Mouse (Mus musculus): ENCODE measurements around the gene Pias3.
"Not testable (repeated sequence)": the region's sequence is repeated elsewhere in the genome, so short reads cannot be mapped to it uniquely, and the experiment has no call there.

Pias3 gene

DNA sequence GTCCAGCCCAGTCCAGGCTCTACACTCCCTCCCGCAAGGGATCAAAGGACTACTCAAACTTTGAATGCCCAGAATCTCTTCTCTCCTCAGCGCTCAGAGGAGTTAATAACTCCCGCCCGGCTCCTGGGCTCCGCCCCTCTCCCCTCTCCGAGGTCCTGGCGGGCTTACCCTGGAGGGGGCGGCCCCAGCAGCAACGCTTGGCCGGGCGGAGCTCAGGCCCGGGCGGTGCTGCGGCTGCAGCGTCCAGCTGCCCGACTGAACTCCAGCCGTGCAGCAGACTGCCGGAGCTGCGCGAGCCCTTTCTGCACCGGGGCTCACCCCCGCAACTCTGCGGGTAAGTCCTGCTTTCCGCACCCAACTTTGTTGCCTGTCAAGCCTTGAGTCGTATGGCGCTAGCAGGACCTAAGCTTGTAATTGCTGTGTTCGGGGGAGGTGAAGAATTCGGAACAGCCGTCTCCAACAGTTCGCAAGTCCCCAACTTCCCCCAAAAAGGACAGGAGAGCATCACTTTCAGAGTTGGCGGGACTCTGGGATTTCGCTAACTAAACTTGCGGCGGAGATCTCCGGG lies at the start of gene Pias3:
TSS of gene Pias3 (plus strand) at position 187 of the 568 bp plus-strand sequence.
- DNase-seq = peak; percentile 95

DNA sequence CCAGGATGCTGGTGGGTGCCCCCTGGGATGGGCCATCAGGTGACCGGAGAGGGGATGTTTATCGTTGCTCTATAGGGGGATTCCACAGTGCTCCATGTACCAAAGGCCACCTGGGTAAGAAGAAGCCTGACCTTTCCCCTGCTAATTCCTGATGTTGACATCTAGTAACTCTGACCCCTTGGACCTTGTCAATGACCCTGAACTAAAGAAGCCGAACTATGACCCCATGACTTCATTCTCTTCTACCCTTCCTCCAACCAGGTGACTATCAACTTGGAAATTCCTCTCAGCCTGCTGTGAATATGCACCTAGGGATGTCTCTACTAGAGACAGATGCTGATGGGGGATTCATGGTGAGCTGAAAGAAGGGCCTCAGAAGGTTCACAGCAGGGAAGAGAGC lies 48.8 kb upstream of the Pias3 start:
- no peak for DNase-seq

DNA sequence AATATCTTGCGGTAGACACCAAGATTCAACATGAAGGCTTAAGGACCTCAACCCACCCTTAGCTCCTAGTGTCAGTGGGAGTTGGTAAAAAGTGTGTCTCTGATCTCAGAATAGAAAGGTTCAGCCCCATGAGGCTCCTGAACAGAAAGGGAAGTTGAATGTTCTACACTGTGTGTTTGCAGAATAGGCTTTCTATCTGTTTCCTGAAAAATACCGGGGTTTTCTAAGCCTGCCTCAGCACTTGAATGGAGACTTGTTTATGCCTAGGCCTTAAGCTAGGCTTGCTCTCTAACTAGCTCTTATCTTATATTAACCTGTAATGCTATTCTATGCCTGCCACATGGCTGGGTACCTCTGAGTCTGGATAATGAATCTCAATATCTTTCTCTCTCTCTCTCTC lies 35.3 kb upstream of the Pias3 start:
- no peak for DNase-seq

DNA sequence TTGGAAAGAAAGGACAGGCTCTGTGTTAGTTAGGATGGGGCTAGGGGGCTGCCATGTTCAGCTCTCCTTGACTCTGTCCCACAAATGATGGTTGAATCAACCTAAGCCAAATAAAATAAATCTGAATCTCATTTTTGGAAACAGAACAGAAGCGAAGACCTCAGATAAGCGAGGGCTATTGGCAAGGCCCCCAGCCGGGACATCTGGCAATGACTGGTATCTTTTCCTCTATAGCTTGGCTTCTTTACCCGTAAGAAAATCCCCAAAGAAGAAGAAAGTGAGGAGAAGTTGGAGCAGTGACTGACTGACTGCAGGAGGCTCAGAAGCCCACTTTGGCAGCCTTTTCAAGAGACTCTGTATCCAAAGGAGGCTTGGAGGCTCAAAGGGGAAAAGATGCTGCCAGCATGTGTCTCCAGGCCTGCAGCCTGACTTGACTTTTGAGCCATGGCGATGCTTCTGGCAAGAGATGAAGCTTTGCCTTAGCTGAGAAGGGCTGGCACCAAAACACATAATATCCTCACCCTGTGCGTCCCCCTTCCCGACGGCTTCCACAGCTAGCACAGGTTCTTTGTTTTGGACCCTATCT lies 33.4 kb upstream of the Pias3 start:
- DNase-seq = no peak

DNA sequence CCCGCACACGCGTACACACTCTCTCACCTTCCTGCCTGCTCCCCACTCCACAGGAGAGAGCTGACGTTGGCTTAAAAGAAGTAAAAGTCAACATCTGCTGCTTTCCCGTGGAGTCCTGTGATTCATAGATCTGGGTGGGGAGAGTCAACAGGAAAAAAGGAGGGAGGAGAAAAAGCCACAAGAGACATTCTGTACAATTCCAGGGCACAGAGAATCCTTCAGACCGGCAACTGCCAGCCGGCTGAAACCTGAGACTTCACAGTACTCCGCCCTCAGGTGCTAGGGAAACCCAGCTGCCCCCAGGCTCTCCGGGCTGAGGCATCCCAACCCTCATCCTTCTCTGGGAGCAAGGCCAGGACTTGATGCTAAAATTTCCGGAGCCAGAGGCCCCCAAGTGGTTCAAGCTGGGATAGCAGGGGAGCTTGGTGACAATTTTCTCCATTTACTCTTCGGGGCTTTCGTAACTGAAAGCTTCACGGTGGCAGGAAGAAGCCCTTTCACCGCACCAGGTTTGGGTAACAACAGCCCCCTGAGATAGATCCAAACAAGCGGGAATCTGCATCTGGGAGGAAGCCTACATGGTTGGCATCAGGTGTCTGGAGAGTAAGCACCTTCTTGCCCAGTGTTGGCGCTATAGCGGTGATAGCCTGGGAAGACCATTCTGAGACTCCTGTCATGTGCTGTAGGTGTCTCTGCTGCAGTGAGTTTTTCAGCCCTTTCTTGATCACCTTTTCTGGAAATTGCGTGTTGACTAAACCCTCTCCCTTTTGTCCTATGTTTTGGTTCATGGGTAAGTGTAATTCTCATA lies 32.5 kb upstream of the Pias3 start:
- peak; percentile 89 for DNase-seq

DNA sequence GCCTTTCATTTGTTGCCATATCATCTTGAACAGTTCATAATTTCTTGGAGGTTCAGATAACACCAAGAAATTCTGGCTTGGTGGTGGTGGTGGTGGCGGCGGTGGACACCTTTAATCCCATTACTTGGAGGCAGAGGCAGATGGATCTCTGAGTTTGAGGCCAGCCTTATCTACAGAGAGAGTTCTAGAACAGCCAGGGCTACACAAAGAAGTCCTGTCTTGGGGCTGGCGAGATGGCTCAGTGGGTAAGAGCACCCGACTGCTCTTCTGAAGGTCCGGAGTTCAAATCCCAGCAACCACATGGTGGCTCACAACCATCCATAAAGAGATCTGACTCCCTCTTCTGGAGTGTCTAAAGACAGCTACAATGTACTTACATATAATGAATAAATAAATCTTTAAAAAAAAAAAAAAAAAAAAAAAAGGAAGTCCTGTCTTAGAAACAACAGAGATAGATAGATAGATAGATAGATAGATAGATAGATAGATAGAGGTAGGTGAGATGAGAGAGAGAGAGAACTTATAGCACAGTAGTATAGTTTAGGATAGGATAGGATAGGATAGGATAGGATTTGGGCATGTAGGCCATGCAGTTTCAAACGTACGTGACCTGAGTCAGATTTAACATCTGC lies 30.3 kb upstream of the Pias3 start:
- DNase-seq = not testable (repeated sequence)

DNA sequence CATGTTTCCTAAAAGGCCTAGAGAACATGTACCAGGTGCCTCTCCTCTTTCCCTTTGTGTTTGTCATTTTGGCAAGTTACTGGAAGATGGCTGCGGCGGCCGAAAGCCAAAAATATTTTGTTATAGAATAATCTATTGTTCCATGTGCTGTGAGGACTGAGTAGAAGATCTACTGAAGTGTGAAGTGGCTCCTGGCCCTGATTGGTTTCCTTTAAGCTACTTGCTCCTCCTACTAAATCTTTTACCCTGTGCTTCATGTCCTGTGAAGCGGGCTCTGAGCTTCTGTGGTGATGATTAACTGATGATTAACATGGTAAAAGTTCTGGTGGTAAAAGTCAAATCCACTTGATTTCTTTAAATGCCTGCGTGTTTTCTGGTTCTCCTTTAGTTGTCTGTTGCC lies 29.3 kb upstream of the Pias3 start:
- no peak for DNase-seq

DNA sequence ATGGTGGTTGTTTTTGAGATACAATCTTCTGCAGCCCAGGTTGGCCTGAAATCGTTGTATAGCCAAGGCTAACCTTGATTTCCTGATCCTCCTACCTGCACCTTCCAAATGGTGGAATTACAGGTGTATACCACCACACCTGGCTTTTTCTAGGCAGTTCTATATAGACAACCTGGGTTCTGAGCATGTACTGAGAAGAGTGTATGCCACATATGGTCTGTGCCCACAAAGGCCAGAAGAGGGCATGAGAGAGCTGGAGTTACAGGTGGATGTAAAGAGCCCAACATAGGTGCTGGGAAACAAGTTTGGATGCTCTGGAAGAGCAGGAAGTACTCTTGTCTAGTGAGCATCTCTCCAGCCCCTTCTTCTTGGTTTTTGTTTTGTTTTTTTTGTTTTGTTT lies 28.9 kb upstream of the Pias3 start:
- no peak for DNase-seq

DNA sequence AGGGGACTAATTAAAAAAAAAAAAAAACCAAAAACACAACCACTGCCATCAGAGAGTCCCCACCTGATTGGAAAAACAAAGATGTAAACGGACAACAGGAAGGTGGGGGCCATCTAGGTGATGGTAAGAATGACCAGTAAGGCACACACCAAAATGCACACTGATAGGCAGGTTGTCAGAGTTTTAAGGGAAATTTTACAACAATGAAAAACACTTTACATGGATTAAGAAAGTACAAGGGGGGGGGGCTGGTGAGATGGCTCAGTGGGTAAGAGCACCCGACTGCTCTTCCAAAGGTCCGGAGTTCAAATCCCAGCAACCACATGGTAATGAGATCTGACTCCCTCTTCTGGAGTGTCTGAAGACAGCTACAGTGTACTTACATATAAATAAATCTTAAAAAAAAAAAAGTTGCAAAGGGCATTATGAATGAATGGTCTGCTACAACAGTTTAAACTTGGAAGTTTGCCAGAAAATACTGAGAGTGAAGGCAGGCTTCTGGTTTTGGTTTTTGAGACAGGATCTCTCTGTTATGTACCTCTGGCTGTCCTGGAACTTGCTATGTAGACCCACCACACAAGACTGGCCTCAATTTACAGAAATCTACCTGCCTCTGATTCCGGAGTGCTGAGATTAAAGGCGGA lies 27.6 kb upstream of the Pias3 start:
- no peak for DNase-seq

DNA sequence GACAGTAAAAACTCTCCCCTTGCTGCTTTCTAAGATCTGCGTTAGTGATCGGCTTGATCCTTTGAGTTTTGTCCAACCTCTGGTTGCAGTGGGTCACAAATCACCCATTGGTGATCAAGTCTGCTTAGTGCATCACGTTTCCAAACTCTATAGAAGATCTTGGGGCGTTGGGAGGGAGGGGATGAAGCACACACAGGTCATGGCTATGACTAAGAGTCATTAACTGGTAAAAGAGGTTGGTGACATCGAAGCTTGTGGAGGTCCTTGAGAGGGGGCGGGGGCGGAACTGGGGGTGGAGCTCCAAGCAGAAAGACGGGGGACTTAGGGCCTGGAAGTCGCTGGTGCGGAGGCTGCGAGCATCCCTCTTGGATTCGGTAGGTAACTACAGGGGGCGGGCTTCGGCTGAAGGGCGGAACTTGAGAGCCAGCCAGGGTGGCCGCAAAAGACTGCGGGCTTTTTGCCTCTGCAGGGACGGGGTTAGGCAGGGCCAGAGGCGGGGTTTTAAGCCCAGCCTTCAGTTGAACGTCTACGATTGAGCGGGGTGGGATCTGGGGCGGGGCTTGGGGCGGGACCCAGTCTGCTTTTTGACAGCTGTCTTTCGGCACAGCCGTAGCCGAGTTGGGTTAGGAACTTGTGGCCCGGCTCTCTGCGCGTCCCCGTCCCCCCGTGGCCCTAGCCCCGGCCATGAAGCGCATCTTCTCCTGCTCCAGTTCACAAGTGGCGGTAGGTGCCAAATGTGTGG lies 26.3 kb upstream of the Pias3 start, which contains the start of gene Ankrd35:
TSS of gene Ankrd35 (plus strand) at position 405 of the 742 bp plus-strand sequence.
- peak; percentile 92 for DNase-seq

DNA sequence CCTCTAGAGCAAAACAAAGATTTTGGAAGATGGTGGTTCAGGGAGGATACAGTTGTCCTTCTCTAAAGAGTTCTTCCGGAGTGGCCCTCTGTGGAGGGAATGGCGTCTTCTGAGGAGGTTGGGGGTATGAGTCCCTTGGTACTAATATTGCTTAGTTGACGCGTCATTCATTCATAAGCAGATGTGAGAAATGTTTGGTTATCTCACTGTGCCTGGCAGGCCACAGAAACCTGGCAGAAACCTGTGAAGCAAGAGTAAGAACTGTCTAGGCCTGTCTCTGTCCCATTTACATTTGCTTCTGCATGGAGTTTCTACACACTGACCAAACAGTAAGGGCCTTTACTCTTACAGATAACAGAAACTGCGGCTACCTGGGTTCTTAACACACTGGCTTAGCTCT lies 24.7 kb upstream of the Pias3 start:
- no peak for DNase-seq

DNA sequence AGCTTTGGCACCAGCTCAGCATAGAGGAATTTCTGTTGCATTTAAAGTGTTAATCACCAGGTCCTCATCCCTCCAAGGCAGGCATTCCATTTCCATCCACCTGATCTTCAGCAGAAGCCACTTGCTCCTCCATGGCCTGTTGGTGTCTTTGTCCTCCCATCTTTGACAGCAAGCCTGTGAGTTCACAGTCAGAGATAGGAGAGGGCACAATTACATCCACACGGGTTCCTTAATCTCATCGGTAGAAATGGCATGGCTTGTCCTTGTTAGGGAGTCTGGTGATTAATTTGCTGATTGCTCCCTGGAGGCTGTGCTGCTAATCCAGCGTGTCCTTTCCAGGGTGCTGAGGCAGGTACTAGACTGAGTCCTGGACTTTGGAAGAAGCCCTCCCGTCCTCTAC lies 22.7 kb upstream of the Pias3 start:
- DNase-seq = no peak

DNA sequence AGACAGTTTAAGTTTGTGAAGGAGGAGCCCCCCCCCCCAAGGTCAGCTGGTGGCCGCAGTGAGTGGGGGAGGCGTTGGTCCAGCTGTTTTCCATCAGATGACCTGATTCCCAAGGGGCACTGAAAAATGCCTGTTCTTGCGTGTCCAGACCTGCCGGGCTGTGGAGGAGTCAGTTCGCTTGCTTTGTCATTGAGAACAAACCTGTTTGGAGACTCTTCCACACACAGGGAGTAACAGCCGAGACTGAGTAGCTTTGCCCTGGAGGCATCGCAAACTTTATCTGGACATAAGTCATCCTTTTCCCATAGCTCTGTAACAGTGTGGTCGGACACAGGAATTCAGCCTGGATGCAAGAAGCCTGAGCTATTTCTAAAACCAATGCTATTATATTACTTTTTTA lies 21.7 kb upstream of the Pias3 start:
- peak; percentile 73 for DNase-seq

DNA sequence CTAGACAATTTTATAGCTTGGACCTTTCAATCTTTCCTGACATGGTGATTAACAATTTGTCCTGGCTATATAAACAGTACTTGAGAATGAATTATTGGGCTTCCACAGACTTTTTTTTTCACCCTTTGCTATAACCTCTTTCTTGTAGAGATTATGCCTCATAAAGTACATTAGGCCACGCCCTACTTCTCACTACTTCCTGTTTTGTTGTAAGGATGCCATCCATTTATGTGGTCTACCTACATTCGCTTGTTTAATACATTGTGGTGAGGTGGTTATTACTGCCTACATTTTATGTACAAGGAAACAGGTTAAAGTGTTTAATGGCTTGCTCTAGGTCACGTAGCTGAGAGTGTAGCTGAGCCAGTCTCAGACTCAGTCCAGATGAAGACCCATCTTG lies 21.0 kb upstream of the Pias3 start:
- DNase-seq = no peak

DNA sequence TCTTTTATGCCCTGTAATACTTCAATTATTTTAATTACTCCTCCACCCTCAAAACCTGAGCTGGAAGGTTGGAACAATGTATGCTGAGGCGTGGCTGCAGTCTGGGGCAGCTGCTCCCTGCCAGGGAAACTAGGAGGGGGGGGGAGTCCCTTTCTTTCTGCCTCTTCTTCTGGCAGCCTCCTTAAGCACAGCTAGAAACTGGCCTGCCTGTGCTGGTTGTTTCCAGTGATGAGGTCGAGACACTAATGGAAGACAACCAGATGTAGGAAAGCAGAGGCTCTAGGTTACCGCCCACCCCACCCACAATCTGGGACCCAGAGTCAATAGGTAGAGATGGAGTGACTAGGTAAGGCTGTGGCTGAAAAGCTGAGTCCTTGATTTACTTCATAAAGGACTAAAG lies 20.5 kb upstream of the Pias3 start:
- DNase-seq = no peak

DNA sequence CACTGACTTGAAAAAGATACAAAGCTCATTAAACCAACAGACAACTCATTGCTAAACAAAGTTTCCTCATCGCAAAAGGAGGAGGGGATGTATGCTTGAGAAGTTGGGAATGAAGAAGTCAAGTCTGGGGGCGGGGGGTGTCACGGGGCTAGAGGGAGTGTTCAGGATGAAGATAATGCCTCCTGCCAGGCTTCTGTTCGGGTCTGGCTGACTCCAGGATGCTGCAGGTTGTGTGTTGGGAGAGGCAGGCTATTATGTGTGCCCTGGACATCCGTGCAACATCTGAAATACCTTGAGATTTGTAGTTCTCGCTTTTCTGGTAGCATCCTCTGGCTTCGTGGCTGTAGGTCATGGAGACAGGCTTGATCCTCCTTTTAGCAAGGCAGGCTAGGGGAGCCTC lies 17.7 kb upstream of the Pias3 start:
- DNase-seq = no peak

DNA sequence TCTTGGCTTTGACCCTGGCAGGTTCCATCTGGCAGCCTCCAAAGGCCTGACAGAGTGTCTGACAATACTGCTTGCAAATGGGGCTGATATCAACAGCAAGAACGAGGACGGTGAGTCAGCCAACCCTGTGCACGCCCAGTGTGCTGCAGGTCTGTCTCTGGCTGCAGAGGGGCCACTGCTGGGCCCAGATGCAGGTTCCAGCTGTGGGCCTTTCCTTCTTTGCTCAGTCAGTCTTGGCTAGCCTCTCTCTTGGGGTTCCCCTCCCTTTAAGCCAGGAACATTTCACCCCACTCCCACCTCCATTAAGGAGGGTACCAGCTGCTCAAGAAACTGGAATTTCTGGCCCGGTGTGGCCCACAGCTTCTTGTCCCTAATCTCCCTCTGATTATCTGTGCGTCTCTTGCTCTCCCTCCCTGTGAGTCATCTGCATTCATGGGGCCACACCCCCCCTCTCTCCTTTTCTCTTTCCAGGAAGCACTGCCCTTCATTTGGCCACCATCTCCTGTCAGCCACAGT lies 17.0 kb upstream of the Pias3 start:
- DNase-seq = no peak

DNA sequence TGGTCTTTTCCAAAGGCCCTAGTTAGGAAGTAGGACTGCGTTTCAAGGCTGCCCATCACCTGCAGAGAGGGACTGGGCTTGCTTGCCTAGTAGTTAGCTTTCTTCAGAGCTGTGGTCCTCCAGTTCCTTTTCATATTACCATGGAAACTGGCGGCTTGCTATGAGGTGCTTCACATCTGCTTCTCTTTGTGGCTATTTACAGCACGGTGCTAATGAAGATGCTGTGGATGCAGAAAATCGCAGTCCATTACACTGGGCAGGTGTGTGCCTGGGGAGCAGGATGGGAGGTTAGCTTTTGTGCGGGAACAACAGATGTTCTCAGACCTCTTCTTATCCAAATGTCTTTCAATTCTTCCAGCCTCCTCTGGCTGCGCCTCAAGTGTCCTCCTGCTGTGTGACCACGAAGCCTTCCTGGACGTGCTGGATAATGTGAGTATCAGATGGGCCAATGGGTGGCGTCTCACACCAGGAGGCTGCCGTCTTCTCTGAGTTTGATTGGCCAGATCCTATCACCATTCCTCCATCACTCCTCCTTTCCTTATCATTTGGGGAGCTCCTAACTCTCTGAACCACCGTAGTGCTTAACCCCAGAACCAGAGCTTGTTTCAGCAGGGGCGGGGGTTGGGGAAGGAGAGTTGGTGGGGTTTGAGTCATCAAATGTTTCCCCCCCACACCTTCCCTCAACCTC lies 15.8 kb upstream of the Pias3 start:
- no peak for DNase-seq

DNA sequence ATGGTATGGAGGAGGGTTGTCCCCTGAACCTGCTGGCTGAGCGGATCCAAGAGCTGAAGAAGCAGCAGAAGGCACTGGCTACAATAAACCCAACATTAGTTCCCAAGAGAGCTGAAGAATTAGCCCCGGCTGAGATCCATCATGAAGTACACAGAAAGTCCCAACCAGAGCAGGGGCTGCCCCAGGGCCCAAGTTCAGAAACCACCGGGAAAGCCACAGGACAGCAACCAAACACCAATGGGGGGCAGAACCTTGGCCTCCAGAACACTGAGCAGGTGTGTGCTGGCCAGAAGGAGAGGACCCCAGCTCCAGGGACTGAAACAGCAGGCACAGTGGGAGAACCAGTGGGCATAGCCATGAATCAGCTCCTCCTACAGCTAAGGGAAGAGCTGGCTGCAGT lies 12.7 kb upstream of the Pias3 start:
- DNase-seq = no peak

DNA sequence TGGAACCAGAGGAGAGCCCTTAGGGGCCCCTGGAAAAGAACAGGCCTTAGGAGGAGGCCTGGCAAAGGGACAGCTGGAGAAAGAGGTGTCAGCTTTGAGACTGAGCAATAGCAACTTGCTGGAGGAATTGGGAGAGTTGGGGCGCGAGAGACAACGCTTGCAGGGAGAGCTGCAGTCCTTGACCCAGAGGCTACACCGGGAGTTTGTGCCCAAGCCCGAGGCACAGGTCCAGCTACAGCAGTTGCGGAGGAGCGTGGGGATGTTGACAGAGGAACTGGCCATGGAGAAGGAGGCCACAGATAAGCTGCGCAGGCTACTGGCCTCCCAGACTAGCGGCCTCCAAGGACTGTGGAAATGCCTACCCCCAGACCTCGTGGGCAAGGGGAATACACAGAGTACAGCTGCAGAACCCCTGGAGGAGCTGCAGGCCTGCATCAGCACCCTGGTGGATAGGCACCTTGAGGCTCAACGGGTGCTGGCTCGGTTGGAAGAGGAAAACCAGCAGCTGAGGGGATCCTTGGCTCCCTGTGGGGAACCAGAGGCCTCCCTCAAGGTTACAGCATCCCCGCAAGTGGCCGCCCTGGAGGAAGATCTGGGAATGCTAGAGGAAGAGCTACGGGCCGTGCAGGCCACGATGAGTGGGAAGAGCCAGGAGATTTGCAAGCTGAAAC lies 11.9 kb upstream of the Pias3 start:
- DNase-seq = no peak

DNA sequence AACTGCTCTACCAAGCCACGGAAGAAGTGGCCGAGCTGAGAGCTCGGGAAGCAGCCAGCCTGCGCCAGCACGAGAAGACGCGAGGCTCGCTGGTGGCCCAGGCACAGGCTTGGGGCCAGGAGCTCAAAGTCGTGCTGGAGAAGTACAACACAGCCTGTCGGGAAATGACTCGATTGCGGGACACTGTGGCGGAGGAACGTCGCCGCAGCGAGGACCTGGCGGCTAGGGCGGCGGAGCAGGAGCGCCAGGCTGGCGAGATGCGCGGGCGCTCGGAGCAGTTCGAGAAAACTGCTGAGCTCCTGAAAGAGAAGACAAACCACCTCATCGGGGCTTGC lies 11.4 kb upstream of the Pias3 start:
- DNase-seq = peak; percentile 23

All from embryo, embryonic 11 days (tissue).